Mouse (Mus musculus) hindbrain, postnatal 0 days (tissue): Measurements from ENCODE around the gene Nkain1. TPM values are rescaled to one million over a fixed set of nuclear protein-coding genes. Genes with fewer than 3 reads are reported as not detected.

Source experiments
- ATAC-seq: fragments of 200-750 bp; cut with Nextera tagmentation; 2 replicates; pipeline ENCODE4 v1.8.0; 2017; ENCODE audit warnings: mild to moderate bottlenecking, moderate TSS enrichment, moderate library complexity
- DNase-seq: peaks from one replicate; pipeline ENCODE4 v3.0.0-alpha.2; 2015; ENCODE audit warnings: low spot score
- H3K27ac ChIP-seq: fragments of 300-500 bp; sonication (generic); 2 replicates; pipeline ENCODE4 v1.5.1; 2014; ENCODE audit warnings: mild to moderate bottlenecking
- H3K27me3 ChIP-seq: fragments of 300-500 bp; sonication (generic); 2 replicates; pipeline ENCODE4 v1.6.1; 2014; ENCODE audit warnings: low read length, mixed read lengths; ENCODE audit not compliant: insufficient read depth
- H3K36me3 ChIP-seq: fragments of 300-500 bp; sonication (generic); 2 replicates; pipeline ENCODE4 v1.6.1; 2014; ENCODE audit warnings: low read length, mixed read lengths; ENCODE audit not compliant: insufficient read depth
- H3K4me1 ChIP-seq: fragments of 300-500 bp; sonication (generic); 2 replicates; pipeline ENCODE4 v1.6.1; 2014; ENCODE audit warnings: antibody characterized with exemption, low read length, mixed read lengths; ENCODE audit not compliant: insufficient read depth
- H3K4me2 ChIP-seq: fragments of 300-500 bp; sonication (generic); 2 replicates; pipeline ENCODE4 v1.6.1; 2014; ENCODE audit warnings: low read depth, mild to moderate bottlenecking, low read length, moderate library complexity, mixed read lengths
- H3K4me3 ChIP-seq: fragments of 300-500 bp; sonication (generic); 2 replicates; pipeline ENCODE4 v1.5.1; 2014; ENCODE audit warnings: low read length
- H3K9ac ChIP-seq: fragments of 300-500 bp; sonication (generic); replicated peaks from 2 replicates; pipeline ENCODE4 v1.6.1; 2014; ENCODE audit warnings: mild to moderate bottlenecking, low read length, moderate library complexity, mixed read lengths
- H3K9me3 ChIP-seq: fragments of 300-500 bp; sonication (generic); 2 replicates; pipeline ENCODE4 v1.6.1; 2016; ENCODE audit warnings: low read length, mixed read lengths
- CTCF ChIP-seq: IDR thresholded peaks from 2 replicates; pipeline ENCODE4 v1.5.1; 2016; ENCODE audit warnings: antibody characterized with exemption, control low read depth, low read depth
- WGBS: fragments of 180-500 bp; shearing (Covaris S2); extraction: QIAGEN DNeasy Blood & Tissue Kit; methylation state at CpG from one replicate; pipeline ENCODE4 v1.1.7; 2014; 5-methylcytosine and 5-hydroxymethylcytosine counted together
- polyA plus RNA-seq: library from polyadenylated mRNA; unstranded; fragments of >200 nt; fragmentation: Nextera tagmentation; extraction: Ambion mirVana; gene quantifications from 2 replicates; pipeline ENCODE4 v1.2.1, GENCODE M21; 2015
- total RNA-seq: library from RNA; depleted of rRNA; stranded (reverse); fragments of >200 nt; gene quantifications from 2 replicates; pipeline ENCODE4 v1.2.3, GENCODE M21; 2014; rRNA removed

The Nkain1 gene
- total and polyA plus RNA-seq, 2 experiments from 2014 or later = 10.2 to 323 TPM

GRCm38 (mm10) chr4:130516490-130516889 lies 57.5 kb downstream of the Nkain1 start:
- 76% methylated on average over 6 of the region's 6 CpGs for WGBS
- H3K4me3 ChIP-seq = no peak overlapping the region
- H3K4me2 ChIP-seq = no peak overlapping the region
- no peaks in the 10 kb centered on the region for H3K36me3 ChIP-seq
- no peak overlapping the region for H3K27ac ChIP-seq
- ATAC-seq = no peak
- H3K27me3 ChIP-seq = no peaks in the 10 kb centered on the region
- no peak overlapping the region for H3K9ac ChIP-seq
- no peaks in the 10 kb centered on the region for H3K9me3 ChIP-seq
- peaks cover 10% of the 10 kb centered on the region; the same call in 1 of the 2 replicates for H3K4me1 ChIP-seq
- no peak for DNase-seq
- TF ChIP-seq CTCF = no peak

Other genes starting within 250 kb of the Nkain1 start
- 23.9 and 31.4 TPM in 2 replicates for gene Zcchc17, start 214.2 kb downstream of the Nkain1 start, total RNA-seq
- 93.2 and 101 TPM in 2 replicates for gene Zcchc17, start 214.2 kb downstream of the Nkain1 start, polyA plus RNA-seq
- gene Snrnp40, start 214.0 kb downstream of the Nkain1 start, total RNA-seq = 57.9 and 74.2 TPM in 2 replicates
- 84.5 and 88.9 TPM in 2 replicates for gene Snrnp40, start 214.0 kb downstream of the Nkain1 start, polyA plus RNA-seq
- 78.0 and 84.4 TPM in 2 replicates for gene Pum1, start 89.1 kb upstream of the Nkain1 start, total RNA-seq
- 61.9 and 64.9 TPM in 2 replicates for gene Pum1, start 89.1 kb upstream of the Nkain1 start, polyA plus RNA-seq
- 587 and 649 TPM in 2 replicates for gene Sdc3, start 218.4 kb upstream of the Nkain1 start, total RNA-seq
- 150 and 180 TPM in 2 replicates for gene Sdc3, start 218.4 kb upstream of the Nkain1 start, polyA plus RNA-seq